Mouse (Mus musculus) CH12F3 (cell line): Measurements from ENCODE around the gene Capza1.
"Not testable (repeated sequence)": the region's sequence is repeated elsewhere in the genome, so short reads cannot be mapped to it uniquely, and the experiment has no call there.

ENCODE experiments used
- in situ Hi-C: fragments of 300-500 bp; cut with MboI; formaldehyde crosslinking; loops from 2 replicates; pipeline ENCODE4 v1.14.3; 2020; ENCODE audit warnings: low sequenced_read_pairs

Capza1 gene

DNA sequence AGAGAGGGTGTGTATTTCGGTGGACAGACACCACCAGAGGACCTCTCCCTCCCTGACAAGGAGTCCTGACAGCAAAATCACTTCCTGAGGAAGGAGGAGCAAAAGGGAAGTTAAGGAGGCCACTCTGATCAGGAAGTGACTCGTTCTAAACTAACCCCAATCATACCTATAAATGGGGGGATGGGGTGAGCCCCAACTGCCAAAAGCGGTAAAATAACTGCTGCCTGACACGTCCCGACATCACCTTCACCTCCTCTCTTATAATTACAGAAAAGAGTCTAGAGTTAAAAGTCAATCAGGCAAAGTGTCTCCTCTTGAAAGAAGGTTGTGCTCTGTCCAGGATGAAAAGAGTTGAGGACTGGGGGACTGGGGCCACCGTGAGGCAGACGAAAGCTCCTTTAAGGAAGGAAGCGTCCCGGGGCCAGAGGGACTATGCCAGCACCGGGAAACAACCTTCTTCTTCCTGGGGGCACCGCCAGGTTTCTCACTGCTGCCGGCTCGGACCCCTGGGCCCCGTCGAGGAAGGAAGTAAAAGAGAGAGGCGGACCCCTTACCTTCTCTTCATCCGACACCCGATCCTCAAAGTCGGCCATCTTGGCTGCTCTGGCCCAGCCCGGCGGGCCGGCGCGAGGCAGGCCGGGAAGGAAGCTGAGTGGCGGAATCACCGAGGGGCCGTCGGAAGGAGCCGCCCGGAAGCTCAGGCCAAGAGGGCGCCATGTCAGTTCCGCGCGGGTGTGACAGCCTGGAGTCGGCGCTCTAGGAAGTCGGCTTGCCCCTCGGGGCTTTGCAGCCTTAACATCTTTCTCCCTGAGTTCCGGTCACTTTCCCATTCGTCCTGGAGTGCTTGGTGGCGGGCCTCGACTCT lies at the start of gene Capza1, which contains the start of gene St7l:
Capza1 (minus strand) TSS at position 720 of the 865 bp plus-strand sequence.
St7l (plus strand) TSS at position 220 of the 865 bp plus-strand sequence.
- in situ Hi-C loops = no loop called here

DNA sequence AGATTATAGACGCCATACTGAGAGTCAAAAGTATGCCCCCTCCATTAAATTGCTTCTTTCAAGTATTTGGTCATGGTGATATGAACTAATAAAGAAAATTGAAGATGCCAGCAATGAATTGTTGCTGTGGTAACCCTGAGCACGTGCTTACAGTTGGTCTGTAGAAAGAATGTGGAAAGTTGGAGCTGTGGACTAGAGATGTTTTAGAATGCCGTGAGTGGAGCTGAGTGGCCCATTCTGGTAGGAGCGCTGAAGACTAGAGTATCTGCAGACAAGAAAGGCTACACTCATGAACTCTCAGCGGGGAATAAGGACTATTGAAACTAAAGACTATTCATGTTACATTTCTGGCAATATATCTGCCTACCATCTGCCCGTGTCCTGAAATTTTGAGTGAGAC lies 44.9 kb upstream of the Capza1 start:
- in situ Hi-C loops = no loop called here

DNA sequence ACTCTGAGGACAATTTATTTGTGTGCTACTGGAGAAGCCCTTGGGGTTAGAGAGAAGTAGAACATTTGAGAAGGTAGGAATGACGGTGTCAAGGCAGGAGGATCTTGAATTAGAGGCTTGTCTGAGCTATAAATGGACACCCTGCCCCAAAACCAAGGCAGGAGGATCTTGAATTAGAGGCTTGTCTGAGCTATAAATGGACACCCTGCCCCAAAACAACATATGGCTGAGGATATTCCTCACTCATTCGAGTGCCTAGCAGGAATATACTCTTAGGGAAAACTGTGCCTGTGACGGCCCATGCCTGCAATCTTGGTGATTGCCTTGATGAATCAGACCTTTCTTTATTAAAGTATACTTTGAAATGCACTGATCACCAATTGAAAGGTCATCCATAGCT lies 41.7 kb upstream of the Capza1 start:
- in situ Hi-C loops = no loop called here

DNA sequence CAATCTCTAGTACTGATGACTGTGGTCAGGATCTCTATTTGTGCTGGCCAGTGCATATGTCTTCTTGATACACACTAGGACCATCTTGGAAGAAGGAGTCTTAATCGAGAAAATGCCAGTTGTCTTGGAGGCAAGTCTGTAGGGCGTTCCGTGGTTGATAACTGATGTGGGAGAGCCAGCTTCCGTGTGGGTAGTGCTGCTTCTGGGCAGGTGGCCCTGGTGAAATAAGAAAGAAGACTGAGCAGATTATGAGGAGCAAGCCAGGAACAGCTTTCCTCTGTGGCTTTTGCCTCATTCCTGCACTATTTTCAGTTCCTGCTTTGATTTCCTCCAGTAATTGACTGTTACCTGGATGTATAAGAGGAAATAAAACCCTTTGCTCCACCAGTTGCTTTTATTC lies 41.1 kb upstream of the Capza1 start:
- in situ Hi-C loops = no loop called here

DNA sequence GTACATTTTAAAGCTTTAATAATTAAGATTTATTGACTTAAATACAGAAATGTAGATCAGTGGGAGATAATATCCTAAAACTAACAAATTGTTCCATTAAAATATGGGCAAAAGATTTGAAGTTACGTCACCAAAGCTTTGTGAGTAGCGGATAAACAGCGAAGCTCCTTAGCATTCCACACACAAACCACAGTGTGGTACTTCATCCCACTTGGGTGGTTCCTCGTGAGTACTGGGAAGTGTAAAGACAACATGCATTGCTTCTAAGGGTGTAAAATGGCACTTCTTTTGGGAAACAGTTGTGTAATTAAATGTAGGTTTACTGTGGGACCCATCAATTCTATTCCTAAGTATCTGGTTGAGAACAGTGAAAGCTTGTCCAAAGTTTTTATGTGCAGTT lies 36.8 kb upstream of the Capza1 start:
- in situ Hi-C loops = no loop called here

DNA sequence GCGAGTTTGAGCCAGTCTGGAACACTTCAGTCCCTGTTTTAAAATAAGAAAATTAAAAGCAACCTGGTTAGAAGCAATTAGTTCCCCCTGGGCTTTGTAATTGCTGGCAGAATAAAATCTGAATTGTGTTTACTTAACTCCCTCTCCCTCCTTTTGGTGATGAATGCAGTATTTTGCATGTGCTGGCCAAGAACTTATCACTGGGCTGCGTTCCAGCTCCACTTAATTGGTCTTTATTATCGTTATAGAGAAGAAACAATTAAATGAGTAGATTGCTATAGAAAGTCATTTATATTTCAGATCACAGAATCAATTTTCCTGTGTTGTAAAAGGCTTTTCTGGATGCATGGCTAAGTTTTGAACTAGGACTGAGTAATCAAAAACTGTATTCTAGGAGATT lies 31.8 kb upstream of the Capza1 start:
- in situ Hi-C loops = no loop called here

DNA sequence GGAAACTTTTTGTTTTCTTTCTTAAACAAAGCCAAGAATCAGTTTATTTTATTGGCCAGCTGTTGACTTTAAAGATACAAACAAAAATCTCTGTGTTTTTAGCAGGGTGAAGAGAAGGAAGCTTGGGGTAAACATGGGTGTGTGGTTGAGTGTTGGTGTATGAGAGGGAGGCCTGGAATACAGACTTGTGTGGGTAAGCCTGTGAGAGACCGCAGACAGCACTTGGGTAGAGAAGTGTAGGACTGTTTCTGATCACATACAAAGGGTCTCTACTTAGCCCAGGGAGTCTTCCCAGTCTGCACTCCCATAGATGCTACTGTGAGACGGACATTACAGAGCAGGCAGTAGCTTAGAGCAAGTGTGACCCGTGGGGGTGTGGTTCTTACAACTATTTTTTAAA lies 24.3 kb upstream of the Capza1 start:
- in situ Hi-C loops = no loop called here

DNA sequence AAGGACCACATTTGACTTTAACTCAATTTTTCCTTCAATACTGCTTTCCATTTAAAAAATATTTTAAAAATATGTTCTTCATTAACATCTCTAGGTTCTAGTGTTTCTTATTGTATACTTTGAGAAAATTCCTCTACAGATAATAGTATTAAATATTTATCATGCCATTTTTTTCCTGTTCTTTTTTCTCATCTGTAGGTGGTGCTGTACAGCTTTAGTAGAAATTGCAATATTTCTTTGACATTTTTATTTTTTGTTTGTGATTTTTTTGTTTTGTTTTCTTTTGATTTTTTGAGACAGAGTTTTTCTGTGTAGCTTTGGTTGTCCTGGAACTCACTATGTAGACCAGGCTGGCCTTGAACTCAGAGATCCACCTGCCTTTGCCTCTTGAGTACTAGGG lies 5.3 kb upstream of the Capza1 start:
- in situ Hi-C loops = no loop called here

DNA sequence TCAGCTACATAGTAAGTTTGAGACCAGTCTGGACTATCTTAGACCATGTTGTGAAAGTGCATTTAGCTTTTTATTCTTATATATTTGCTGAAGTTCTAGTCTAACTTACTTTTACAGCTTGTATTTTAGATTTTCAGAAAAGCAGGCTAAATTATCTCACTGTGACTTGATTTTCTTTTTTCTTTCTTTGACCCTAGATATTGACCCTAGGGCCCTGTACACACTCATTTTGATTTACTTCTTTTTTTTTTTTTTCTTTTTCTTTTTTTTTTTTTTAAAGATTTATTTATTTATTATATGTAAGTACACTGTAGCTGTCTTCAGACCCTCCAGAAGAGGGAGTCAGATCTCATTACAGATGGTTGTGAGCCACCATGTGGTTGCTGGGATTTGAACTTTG lies 2.4 kb upstream of the Capza1 start:
- in situ Hi-C loops = not testable (repeated sequence)

DNA sequence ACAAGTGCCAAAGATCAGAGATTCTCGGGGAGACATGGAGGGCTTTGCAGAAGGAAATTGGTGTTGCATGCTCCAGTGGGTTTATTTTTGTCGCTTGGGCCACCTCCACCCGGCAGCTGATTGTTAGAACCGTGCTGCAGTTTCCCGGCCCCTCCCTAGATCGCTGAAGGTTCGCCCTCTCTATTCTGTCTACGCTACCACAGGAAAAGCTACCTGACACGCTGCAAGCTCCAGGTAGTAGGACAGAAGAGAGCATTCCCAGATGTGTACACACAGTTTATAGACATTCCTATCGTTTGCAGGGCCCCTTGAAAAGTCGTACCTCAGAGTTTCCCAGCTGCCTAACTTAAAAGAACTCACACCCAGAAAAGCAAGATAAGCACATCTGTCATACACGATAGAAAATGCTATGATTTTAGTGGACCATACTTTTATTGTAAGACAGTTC lies 1.1 kb upstream of the Capza1 start:
- in situ Hi-C loops = no loop called here

DNA sequence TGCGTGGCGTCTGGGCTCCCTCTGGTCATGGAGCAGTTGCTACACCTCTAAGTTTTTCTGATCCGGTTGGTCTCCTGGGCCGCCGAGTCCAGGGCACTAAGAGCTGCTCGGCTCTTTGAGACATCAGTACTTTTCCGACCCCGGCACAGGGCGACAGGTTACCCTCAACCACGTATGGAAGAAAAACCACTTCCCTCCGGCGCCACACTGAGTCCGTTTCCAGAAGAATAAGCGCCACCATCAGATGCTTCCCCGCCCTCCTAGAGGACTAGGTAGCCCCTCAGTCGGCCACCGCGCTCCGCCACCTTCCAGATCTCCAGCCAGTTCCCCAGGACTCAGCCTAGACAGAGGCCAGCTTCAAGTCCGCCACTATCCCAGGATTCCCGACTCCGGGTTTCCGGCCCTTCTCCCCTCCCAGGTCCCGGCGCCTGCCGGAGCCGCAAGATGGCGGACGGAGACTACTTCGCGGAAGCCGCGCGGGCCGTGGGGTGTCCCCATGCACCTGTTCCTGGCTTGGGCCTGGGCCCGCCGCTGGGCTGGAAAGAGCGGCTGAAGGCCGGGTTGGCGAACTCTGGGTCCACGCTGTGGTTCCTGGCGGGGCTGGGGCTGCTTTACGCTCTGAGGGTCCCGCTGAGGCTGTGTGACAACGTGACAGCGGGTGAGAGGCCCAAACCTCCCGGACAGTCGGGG lies 491 bp upstream of the Capza1 start:
- in situ Hi-C loops = no loop called here

DNA sequence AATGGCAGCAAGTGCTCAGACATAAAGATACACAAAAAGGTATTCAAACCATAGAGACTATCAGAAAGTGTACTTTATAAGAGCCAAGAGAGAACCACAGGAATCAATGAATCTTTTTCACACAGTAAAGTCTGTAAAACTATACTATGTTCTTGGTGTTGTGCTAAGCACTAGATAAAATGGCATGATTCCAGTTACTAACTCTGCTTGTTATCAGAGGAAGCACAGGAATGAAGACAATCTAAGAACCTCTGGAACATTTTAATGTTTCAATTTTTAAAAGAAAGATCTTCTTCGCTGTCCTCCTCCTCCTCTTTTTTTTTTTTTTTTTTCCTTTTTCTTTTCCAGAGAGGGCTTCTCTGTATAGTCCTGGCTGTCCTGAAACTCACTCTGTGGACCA lies 5.7 kb downstream of the Capza1 start:
- in situ Hi-C loops = no loop called here

DNA sequence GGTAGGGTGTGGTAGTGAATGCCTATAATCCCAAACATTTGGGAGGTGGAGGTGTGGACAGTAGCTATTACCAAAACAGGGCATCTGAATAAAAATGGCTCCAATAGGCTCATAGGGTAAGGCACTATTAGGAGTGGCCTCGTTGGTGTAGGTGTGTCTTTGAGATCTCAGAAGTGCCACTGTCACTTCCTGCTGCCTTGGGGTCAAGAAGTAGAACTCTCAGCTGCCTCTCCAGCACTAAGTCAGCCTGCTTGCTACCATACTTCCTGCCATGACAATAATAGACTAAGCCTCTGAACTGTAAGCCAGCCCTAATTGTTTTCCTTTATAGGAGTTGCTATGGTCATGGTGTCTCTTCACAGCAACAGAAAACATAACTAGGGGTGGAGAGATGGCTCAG lies 8.2 kb downstream of the Capza1 start:
- in situ Hi-C loops = no loop called here

DNA sequence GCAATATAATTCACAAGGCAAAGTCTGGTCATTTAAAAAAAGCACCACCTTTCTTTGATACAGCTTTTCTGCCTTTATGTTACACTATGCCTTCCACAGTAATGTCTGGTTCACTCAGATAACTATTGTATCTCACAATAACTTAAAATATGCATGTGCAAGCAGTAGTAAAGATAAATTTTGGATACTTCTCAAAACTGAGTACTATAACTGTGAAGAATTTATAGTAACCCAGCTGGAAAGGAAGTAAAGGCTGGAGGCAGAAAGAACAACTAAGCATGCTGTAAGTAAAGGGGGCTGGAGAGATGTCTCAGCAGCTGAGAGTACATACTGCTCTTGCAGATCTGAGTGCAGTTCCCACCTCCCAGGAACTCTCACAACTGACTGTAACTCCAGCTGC lies 9.4 kb downstream of the Capza1 start:
- in situ Hi-C loops = no loop called here

DNA sequence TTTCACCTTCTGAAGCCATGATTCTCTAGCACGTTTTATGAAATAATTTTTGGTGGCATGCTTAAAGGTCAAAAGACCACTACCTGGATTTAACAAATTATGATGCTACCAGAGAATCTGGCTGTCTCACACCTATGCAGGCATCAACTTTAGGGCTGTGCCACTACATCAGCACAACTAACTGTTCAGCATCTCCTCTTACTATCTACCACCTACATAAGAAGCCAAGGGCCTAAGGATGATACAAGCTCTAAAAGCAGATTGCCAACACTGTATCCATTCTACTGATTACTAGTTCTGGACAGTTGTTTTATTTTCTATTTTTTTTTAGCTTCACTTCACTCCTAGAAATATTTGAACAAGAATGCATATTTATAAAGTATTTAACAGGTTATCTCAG lies 9.8 kb downstream of the Capza1 start:
- in situ Hi-C loops = no loop called here

DNA sequence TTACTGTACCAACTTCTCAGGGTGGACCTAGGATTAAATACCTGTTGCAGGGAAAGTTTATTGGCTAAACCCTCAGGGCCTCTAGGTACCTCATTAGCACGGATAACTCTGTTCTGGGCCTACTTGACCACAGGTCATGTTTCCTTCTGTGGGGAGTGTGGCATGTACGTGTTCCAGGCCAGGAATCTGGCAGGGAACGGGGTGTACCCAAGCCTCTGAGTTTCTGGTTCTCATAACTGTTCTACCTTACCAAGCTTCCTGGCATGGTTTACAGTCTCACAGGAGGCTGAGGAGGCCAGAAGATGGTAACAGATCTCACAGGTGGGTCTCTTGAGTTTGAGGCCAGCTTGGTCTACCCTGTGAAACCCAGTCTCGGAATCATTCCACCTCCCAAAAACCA lies 17.7 kb downstream of the Capza1 start:
- in situ Hi-C loops = no loop called here

DNA sequence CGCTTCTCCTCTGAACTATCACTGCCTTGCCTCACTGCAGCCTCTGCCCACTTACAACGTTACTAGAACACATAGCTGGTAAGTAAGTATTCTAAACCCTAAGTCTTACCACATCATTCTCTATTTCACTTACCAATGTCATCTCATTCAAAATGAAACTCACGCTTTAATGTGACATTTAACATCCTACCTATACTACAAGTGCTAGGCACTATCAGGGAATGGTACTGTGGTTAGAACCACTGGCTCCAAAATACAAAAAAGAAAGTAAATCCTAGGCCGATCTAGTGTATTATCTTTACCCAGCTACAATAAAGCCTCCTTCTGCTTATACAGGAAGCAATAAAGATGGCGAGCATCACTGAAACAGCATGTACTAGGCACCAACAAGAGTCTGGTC lies 23.3 kb downstream of the Capza1 start:
- in situ Hi-C loops = no loop called here

DNA sequence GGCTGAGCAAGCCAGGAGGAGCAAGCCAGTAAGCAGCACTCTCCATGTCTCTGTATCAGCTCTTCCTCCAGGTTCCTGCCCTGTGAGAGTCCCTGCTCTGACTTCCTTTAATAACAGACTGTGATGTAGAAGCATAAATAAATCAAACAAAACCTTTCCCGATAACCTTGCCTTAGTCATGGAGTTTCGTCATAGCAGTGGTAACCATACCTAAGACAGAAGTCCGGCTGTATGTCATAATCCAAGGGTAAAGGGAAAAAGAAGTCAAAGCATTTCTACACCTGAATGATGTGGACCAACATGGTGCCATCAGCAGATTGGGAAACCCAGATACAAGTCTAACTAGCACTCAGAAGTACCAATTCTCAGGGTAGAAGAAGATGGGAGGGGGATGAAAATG lies 28.5 kb downstream of the Capza1 start:
- in situ Hi-C loops = no loop called here

DNA sequence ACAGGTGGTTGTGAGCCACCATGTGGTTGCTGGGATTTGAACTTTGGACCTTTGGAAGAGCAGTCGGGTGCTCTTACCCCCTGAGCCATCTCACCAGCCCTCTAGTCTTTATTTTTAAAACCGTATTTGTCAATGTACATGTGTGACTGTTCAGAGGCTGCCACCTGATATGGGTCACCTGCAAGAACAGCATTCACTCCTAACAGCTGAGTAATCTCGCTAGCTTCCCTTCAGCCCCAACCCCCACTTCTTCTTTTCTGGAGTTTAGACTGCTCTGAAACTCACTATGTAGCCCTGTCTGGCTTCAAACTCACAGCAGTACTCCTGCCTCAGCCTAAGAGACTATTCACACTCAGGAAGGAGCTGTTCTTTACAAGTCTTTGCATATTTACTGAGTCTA lies 41.9 kb downstream of the Capza1 start:
- in situ Hi-C loops = no loop called here

DNA sequence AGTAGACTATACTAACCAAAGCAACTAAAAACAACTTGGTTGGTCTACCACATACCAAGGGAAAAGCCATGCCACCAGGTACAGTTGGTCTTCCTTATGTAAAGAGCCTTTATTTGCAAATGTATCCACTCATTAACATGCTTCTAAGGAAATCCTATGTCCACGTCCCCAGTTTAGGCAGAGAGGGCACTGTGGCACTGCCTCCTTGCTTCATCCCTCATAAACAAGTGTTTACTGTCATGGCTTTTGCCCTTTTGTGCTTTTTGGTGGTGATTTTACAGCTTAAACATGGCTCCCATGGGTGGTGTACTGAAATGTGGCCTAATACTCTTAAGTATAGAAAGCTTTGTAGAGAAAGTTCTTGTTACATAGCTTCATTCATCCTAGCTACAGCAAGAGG lies 43.9 kb downstream of the Capza1 start:
- in situ Hi-C loops = no loop called here

DNA sequence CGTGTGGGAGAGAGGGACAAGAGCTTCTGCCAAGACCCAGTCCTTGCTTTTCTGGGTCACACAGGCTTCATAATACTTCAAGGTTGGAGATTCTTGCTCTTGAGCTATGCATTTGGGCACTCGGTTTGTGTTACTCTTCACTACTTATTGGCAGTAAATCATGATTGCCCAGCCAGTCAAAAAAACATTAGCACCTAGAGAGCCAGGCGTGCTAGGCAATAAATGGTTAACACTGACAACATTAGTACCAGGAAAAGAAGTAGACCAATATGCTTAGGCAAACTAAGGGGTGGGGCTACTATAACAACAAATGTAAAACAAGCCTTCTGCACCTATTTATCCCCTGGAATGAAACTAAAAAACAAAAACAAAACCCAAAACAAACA lies 45.6 kb downstream of the Capza1 start:
- in situ Hi-C loops = no loop called here

DNA sequence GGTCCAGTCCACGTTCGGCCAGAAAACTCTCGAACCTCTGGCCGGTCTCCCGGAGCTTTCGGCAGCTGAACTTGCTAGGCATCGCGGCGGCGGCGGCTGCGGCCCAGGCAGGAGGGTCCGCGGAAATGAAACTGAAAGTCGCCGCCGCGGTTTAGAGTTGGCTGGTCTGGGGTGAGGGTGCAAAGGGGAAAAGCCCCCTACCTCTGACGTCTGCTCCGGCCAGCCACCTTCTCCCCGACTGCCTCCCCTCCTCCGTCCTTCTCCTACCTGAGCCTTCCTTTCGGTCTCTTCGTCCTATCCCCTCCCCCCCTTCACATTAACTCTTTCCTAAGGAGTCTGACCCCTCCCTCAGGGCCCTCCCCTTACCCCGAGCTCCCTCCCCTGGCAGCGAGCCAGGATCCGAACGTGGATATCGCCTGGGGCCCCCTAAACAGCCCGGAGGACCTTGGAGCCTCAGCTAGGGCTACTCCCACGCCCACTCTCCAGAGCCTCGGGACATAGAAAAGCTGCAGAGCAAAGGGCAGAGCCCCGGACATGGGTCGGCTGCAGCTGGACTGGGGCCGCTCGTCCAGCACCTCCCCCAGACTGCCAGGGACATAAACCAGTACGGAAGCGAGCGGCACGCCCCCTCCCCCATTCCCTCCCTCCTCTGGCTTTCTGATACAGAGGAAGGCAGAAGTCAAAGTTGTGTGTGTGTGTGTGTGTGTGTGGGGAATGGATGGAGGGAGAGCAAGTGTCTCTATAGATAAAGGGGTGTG lies 46.1 kb downstream of the Capza1 start, which contains the start of gene Mov10:
Mov10 (minus strand) TSS at position 573 of the 758 bp plus-strand sequence.
- in situ Hi-C loops = no loop called here
